Mouse (Mus musculus): ENCODE data around the gene Ruvbl2. TPM values are rescaled to one million over a fixed set of nuclear protein-coding genes. Genes with fewer than 3 reads are reported as not detected.

Gene Ruvbl2
- polyA plus RNA-seq, 1 experiment from 2014 or later: 94.3 TPM

- Histone ChIP-seq H3K36me3 (ENCODE audit: control insufficient read depth, insufficient read depth, low read length) (no peaks in the 10 kb centered on the region), H3K27me3 (replicated peaks; ENCODE audit: control insufficient read depth, insufficient read depth, low read length) (peaks cover 84% of the 10 kb centered on the region), H3K27ac (ENCODE audit: low read depth, low read length) (no peak overlapping the region), H3K9ac (ENCODE audit: low read depth, low read length) (no peak overlapping the region), H3K9me3 (ENCODE audit: control insufficient read depth, low read length) (no peaks in the 10 kb centered on the region), H3K4me1 (ENCODE audit: control insufficient read depth, insufficient read depth, low read depth, low read length) (peaks cover 16% of the 10 kb centered on the region), H3K4me2 (ENCODE audit: low read length) (no peak overlapping the region), H3K4me3 (ENCODE audit: low read length) (no peak overlapping the region)
- no peak for ATAC-seq
- WGBS: 88% methylated on average over 17 of the region's 17 CpGs
Measured at GRCm38 (mm10) chr7:45408949-45409348, 28.9 kb downstream of the Ruvbl2 start.

- H3K4me3 ChIP-seq (ENCODE audit: low read length): no peak overlapping the region
- ATAC-seq: no peak
- peaks cover 79% of the 10 kb centered on the region for H3K27me3 ChIP-seq (replicated peaks; ENCODE audit: control insufficient read depth, insufficient read depth, low read length)
- H3K9me3 ChIP-seq (ENCODE audit: control insufficient read depth, low read length): no peaks in the 10 kb centered on the region
- WGBS: 69% methylated on average over 7 of the region's 7 CpGs
- no peak overlapping the region for H3K9ac ChIP-seq (ENCODE audit: low read depth, low read length)
- no peak overlapping the region for H3K27ac ChIP-seq (ENCODE audit: low read depth, low read length)
- H3K4me2 ChIP-seq (ENCODE audit: low read length): no peak overlapping the region
- H3K36me3 ChIP-seq (ENCODE audit: control insufficient read depth, insufficient read depth, low read length): no peaks in the 10 kb centered on the region
- H3K4me1 ChIP-seq (ENCODE audit: control insufficient read depth, insufficient read depth, low read depth, low read length): peaks cover 10% of the 10 kb centered on the region
Measured at GRCm38 (mm10) chr7:45408351-45408750, 29.5 kb downstream of the Ruvbl2 start.

GRCm38 (mm10) chr7:45407836-45408235, 30.1 kb downstream of the Ruvbl2 start:
- 82% methylated on average over 10 of the region's 10 CpGs for WGBS
- H3K4me1 ChIP-seq (ENCODE audit: control insufficient read depth, insufficient read depth, low read depth, low read length): peaks cover 7% of the 10 kb centered on the region; the same call in 1 of the 2 replicates
- H3K4me2 ChIP-seq (ENCODE audit: low read length): no peak overlapping the region
- H3K27me3 ChIP-seq (replicated peaks; ENCODE audit: control insufficient read depth, insufficient read depth, low read length): peaks cover 74% of the 10 kb centered on the region
- no peak overlapping the region for H3K9ac ChIP-seq (ENCODE audit: low read depth, low read length)
- ATAC-seq: no peak
- H3K27ac ChIP-seq (ENCODE audit: low read depth, low read length): no peak overlapping the region
- no peaks in the 10 kb centered on the region for H3K9me3 ChIP-seq (ENCODE audit: control insufficient read depth, low read length)
- no peak overlapping the region for H3K4me3 ChIP-seq (ENCODE audit: low read length)
- H3K36me3 ChIP-seq (ENCODE audit: control insufficient read depth, insufficient read depth, low read length): no peaks in the 10 kb centered on the region

- peaks cover 66% of the 10 kb centered on the region for H3K27me3 ChIP-seq (replicated peaks; ENCODE audit: control insufficient read depth, insufficient read depth, low read length)
- WGBS: 2% methylated on average over 104 of the region's 114 CpGs
- H3K4me2 ChIP-seq (ENCODE audit: low read length): peak overlapping the region; percentile 58
- H3K4me1 ChIP-seq (ENCODE audit: control insufficient read depth, insufficient read depth, low read depth, low read length): peaks cover 7% of the 10 kb centered on the region; the same call in 1 of the 2 replicates
- no peaks in the 10 kb centered on the region for H3K9me3 ChIP-seq (ENCODE audit: control insufficient read depth, low read length)
- H3K27ac ChIP-seq (ENCODE audit: low read depth, low read length): no peak overlapping the region
- H3K4me3 ChIP-seq (ENCODE audit: low read length): peak overlapping the region; percentile 38
- H3K36me3 ChIP-seq (ENCODE audit: control insufficient read depth, insufficient read depth, low read length): no peaks in the 10 kb centered on the region
- H3K9ac ChIP-seq (ENCODE audit: low read depth, low read length): peak overlapping the region; percentile 38
- ATAC-seq: 0 out of 2 replicates have a peak, but pooled peaks have one; percentile 18
Measured at GRCm38 (mm10) chr7:45406157-45407156, 31.4 kb downstream of the Ruvbl2 start.

- peak within 1 kb of the TSS; percentile 38 for H3K4me3 ChIP-seq (ENCODE audit: low read length)
- no peaks in the 10 kb centered on the region for H3K9me3 ChIP-seq (ENCODE audit: control insufficient read depth, low read length)
- peak within 1 kb of the TSS; percentile 38 for H3K9ac ChIP-seq (ENCODE audit: low read depth, low read length)
- H3K4me1 ChIP-seq (ENCODE audit: control insufficient read depth, insufficient read depth, low read depth, low read length): peaks cover 7% of the 10 kb centered on the region; the same call in 1 of the 2 replicates
- H3K36me3 ChIP-seq (ENCODE audit: control insufficient read depth, insufficient read depth, low read length): no peaks in the 10 kb centered on the region
- H3K4me2 ChIP-seq (ENCODE audit: low read length): peak within 1 kb of the TSS; percentile 58
- H3K27me3 ChIP-seq (replicated peaks; ENCODE audit: control insufficient read depth, insufficient read depth, low read length): peaks cover 56% of the 10 kb centered on the region
- WGBS: 14% methylated on average over 22 of the region's 28 CpGs
- H3K27ac ChIP-seq (ENCODE audit: low read depth, low read length): no peak within 1 kb of the TSS
- ATAC-seq: no peak
Measured at GRCm38 (mm10) chr7:45405091-45406075, 32.5 kb downstream of the Ruvbl2 start, which contains the start of gene Kcna7. TSS of gene Kcna7 (plus strand) at chr7:45405653.

GRCm38 (mm10) chr7:45403532-45404261, 34.2 kb downstream of the Ruvbl2 start:
- H3K27ac ChIP-seq (ENCODE audit: low read depth, low read length): no peak overlapping the region
- H3K9me3 ChIP-seq (ENCODE audit: control insufficient read depth, low read length): no peaks in the 10 kb centered on the region
- peaks cover 39% of the 10 kb centered on the region for H3K27me3 ChIP-seq (replicated peaks; ENCODE audit: control insufficient read depth, insufficient read depth, low read length)
- 46% methylated on average over 6 of the region's 6 CpGs for WGBS
- no peak overlapping the region for H3K9ac ChIP-seq (ENCODE audit: low read depth, low read length)
- H3K4me2 ChIP-seq (ENCODE audit: low read length): no peak overlapping the region
- H3K4me1 ChIP-seq (ENCODE audit: control insufficient read depth, insufficient read depth, low read depth, low read length): peaks cover 7% of the 10 kb centered on the region; the same call in 1 of the 2 replicates
- no peak overlapping the region for H3K4me3 ChIP-seq (ENCODE audit: low read length)
- no peak for ATAC-seq
- no peaks in the 10 kb centered on the region for H3K36me3 ChIP-seq (ENCODE audit: control insufficient read depth, insufficient read depth, low read length)

GRCm38 (mm10) chr7:45401521-45402085, 36.3 kb downstream of the Ruvbl2 start:
- 81% methylated on average over 10 of the region's 10 CpGs for whole genome bisulfite sequencing
- no peak overlapping the region for H3K9ac ChIP-seq (ENCODE audit: low read depth, low read length)
- no peak for ATAC-seq
- no peak overlapping the region for H3K4me2 ChIP-seq (ENCODE audit: low read length)
- peaks cover 19% of the 10 kb centered on the region for H3K27me3 ChIP-seq (replicated peaks; ENCODE audit: control insufficient read depth, insufficient read depth, low read length)
- H3K9me3 ChIP-seq (ENCODE audit: control insufficient read depth, low read length): no peaks in the 10 kb centered on the region
- no peak overlapping the region for H3K27ac ChIP-seq (ENCODE audit: low read depth, low read length)
- H3K4me3 ChIP-seq (ENCODE audit: low read length): no peak overlapping the region
- H3K36me3 ChIP-seq (ENCODE audit: control insufficient read depth, insufficient read depth, low read length): no peaks in the 10 kb centered on the region
- peaks cover 5% of the 10 kb centered on the region; the same call in 1 of the 2 replicates for H3K4me1 ChIP-seq (ENCODE audit: control insufficient read depth, insufficient read depth, low read depth, low read length)

GRCm38 (mm10) chr7:45396787-45397186, 41.1 kb downstream of the Ruvbl2 start:
- no peaks in the 10 kb centered on the region for H3K27me3 ChIP-seq (replicated peaks; ENCODE audit: control insufficient read depth, insufficient read depth, low read length)
- peaks cover 16% of the 10 kb centered on the region for H3K4me1 ChIP-seq (ENCODE audit: control insufficient read depth, insufficient read depth, low read depth, low read length)
- H3K9me3 ChIP-seq (ENCODE audit: control insufficient read depth, low read length): no peaks in the 10 kb centered on the region
- H3K9ac ChIP-seq (ENCODE audit: low read depth, low read length): no peak overlapping the region
- no peak overlapping the region for H3K4me2 ChIP-seq (ENCODE audit: low read length)
- no peak overlapping the region for H3K4me3 ChIP-seq (ENCODE audit: low read length)
- no peak overlapping the region for H3K27ac ChIP-seq (ENCODE audit: low read depth, low read length)
- no peak for ATAC-seq
- 79% methylated on average over 2 of the region's 2 CpGs for WGBS
- H3K36me3 ChIP-seq (ENCODE audit: control insufficient read depth, insufficient read depth, low read length): peaks cover under 1% of the 10 kb centered on the region; the same call in 1 of the 2 replicates

Data from hindbrain, embryonic 16.5 days (tissue).